Mouse (Mus musculus): Measurements from ENCODE around the gene Gucd1. TPM values are rescaled to one million over a fixed set of nuclear protein-coding genes. Genes with fewer than 3 reads are reported as not detected.
"Not testable (repeated sequence)": the region's sequence is repeated elsewhere in the genome, so short reads cannot be mapped to it uniquely, and the experiment has no call there.

The Gucd1 gene
- total RNA-seq (2021), result 10 to 100 TPM; 28.7 to 39.0 TPM
- long read RNA-seq, experiment 1, transcript Gucd1-201 (6 exons, 3,500 nt), result major isoform, 74 of 93 reads
- long read RNA-seq, experiment 1, partial matches to known transcripts, result 5 of 93 reads
- long read RNA-seq, experiment 1, other reads (novel, unspliced or antisense), result 14 of 93 reads
- long read RNA-seq, experiment 2, transcript Gucd1-201 (6 exons, 3,500 nt), result major isoform, 60 of 84 reads
- long read RNA-seq, experiment 2, partial matches to known transcripts, result 5 of 84 reads
- long read RNA-seq, experiment 2, other reads (novel, unspliced or antisense), result 18 of 84 reads

GRCm38 (mm10) chr10:75517758-75518143 lies at the start of gene Gucd1:
Gucd1 (minus strand) TSS chr10:75517972.
- DNase-seq (ENCODE audit: low spot score in 2 of 2), result peak; percentile 93 to 94

GRCm38 (mm10) chr10:75566765-75567164 lies 49.0 kb upstream of the Gucd1 start:
- not testable (repeated sequence) for DNase-seq (ENCODE audit: low spot score in 2 of 2)

GRCm38 (mm10) chr10:75566321-75566720 lies 48.5 kb upstream of the Gucd1 start:
- DNase-seq (ENCODE audit: low spot score in 2 of 2), result no peak

GRCm38 (mm10) chr10:75565906-75566305 lies 48.1 kb upstream of the Gucd1 start:
- DNase-seq (ENCODE audit: low spot score in 2 of 2), result no peak

- no peak for DNase-seq (ENCODE audit: low spot score in 2 of 2)
Observed at GRCm38 (mm10) chr10:75565436-75565835, 47.7 kb upstream of the Gucd1 start.

GRCm38 (mm10) chr10:75564687-75565265 lies 47.0 kb upstream of the Gucd1 start:
- no peak for DNase-seq (ENCODE audit: low spot score in 2 of 2)

GRCm38 (mm10) chr10:75562596-75562995 lies 44.8 kb upstream of the Gucd1 start:
- no peak for DNase-seq (ENCODE audit: low spot score in 2 of 2)

GRCm38 (mm10) chr10:75561071-75561654 lies 43.4 kb upstream of the Gucd1 start, which contains the start of gene Ggt1:
Ggt1 (plus strand) TSS chr10:75561604.
- no peak for DNase-seq (ENCODE audit: low spot score in 2 of 2)

GRCm38 (mm10) chr10:75560549-75560899 lies 42.8 kb upstream of the Gucd1 start:
- DNase-seq (ENCODE audit: low spot score in 2 of 2), result no peak

- DNase-seq (ENCODE audit: low spot score in 2 of 2), result peak; percentile 35 to 41
Observed at GRCm38 (mm10) chr10:75559676-75560548, 42.1 kb upstream of the Gucd1 start, which contains the start of gene Lrrc75b. Lrrc75b (minus strand) TSS chr10:75560330.

GRCm38 (mm10) chr10:75559041-75559675 lies 41.4 kb upstream of the Gucd1 start:
- DNase-seq (ENCODE audit: low spot score in 2 of 2), result no peak

- DNase-seq (ENCODE audit: low spot score in 2 of 2), result no peak
Observed at GRCm38 (mm10) chr10:75558515-75558914, 40.7 kb upstream of the Gucd1 start.

- no peak for DNase-seq (ENCODE audit: low spot score in 2 of 2)
Observed at GRCm38 (mm10) chr10:75556026-75556425, 38.3 kb upstream of the Gucd1 start.

- no peak for DNase-seq (ENCODE audit: low spot score in 2 of 2)
Observed at GRCm38 (mm10) chr10:75555557-75555956, 37.8 kb upstream of the Gucd1 start.

GRCm38 (mm10) chr10:75554090-75554489 lies 36.3 kb upstream of the Gucd1 start:
- DNase-seq (ENCODE audit: low spot score in 2 of 2), result no peak

GRCm38 (mm10) chr10:75552701-75553450 lies 35.1 kb upstream of the Gucd1 start:
- no peak for DNase-seq (ENCODE audit: low spot score in 2 of 2)

GRCm38 (mm10) chr10:75552106-75552505 lies 34.3 kb upstream of the Gucd1 start:
- DNase-seq (ENCODE audit: low spot score in 2 of 2), result no peak

- DNase-seq (ENCODE audit: low spot score in 2 of 2), result no peak
Observed at GRCm38 (mm10) chr10:75551175-75551574, 33.4 kb upstream of the Gucd1 start.

- no peak for DNase-seq (ENCODE audit: low spot score in 2 of 2)
Observed at GRCm38 (mm10) chr10:75549886-75550285, 32.1 kb upstream of the Gucd1 start.

GRCm38 (mm10) chr10:75548486-75548885 lies 30.7 kb upstream of the Gucd1 start:
- DNase-seq (ENCODE audit: low spot score in 2 of 2), result no peak
